Mouse (Mus musculus) G1E (cell line): ENCODE measurements around the gene Jarid2. TPM values are rescaled to one million over a fixed set of nuclear protein-coding genes. Genes with fewer than 3 reads are reported as not detected.
A peak's percentile ranks its signal among the peaks of the same experiment; 100 is the strongest.

Experiments used
- ATAC-seq: 2 replicates; pipeline ENCODE4 v1.8.0; 2016; ENCODE audit warnings: mild to moderate bottlenecking; ENCODE audit not compliant: insufficient number of reproducible peaks, poor library complexity, low FRiP score, severe bottlenecking; ENCODE audit errors: extremely low read depth
- DNase-seq: peaks from one replicate; pipeline ENCODE4 v3.0.0; 2012; ENCODE audit warnings: low spot score
- H3K27me3 ChIP-seq: 2 replicates; pipeline ENCODE4 v1.6.1; 2012; ENCODE audit warnings: mild to moderate bottlenecking, low read length, inconsistent platforms; ENCODE audit not compliant: insufficient read depth
- H3K36me3 ChIP-seq: replicated peaks from 2 replicates; pipeline ENCODE3; 2012; ENCODE audit warnings: mild to moderate bottlenecking, inconsistent platforms
- H3K4me1 ChIP-seq: 2 replicates; pipeline ENCODE4 v1.6.1; 2012; ENCODE audit warnings: low read depth, low read length, inconsistent platforms, mixed read lengths; ENCODE audit not compliant: insufficient read depth
- H3K4me3 ChIP-seq: 2 replicates; pipeline ENCODE4 v1.5.1; 2012; ENCODE audit warnings: low read depth, mild to moderate bottlenecking, inconsistent platforms, low read length, moderate library complexity, mixed read lengths
- H3K9me3 ChIP-seq: replicated peaks from 2 replicates; pipeline ENCODE4 v1.6.1; 2012; ENCODE audit warnings: inconsistent platforms
- CTCF ChIP-seq: IDR thresholded peaks from 2 replicates; pipeline ENCODE4 v1.5.1; 2012; ENCODE audit warnings: low read depth, low read length, inconsistent platforms, mixed read lengths
- GATA1 ChIP-seq: IDR thresholded peaks from 2 replicates; pipeline ENCODE4 v1.6.1; 2012; ENCODE audit warnings: borderline replicate concordance, low read length, inconsistent platforms, mixed read lengths
- GATA2 ChIP-seq: IDR thresholded peaks from 2 replicates; pipeline ENCODE4 v1.6.1; 2012; ENCODE audit warnings: low read depth, low read length, inconsistent platforms, borderline replicate concordance
- POLR2AphosphoS5 ChIP-seq: IDR thresholded peaks from 2 replicates; pipeline ENCODE4 v1.6.1; 2012; ENCODE audit warnings: low read depth, low read length, inconsistent platforms; ENCODE audit not compliant: insufficient replicate concordance
- TAL1 ChIP-seq: conservative IDR thresholded peaks from 2 replicates; pipeline ENCODE4 v1.6.1; 2012; ENCODE audit warnings: low read depth, low read length, inconsistent platforms, mixed read lengths
- polyA plus RNA-seq: library from polyadenylated mRNA; stranded (reverse); fragments of >175 nt; gene quantifications from 2 replicates; pipeline ENCODE4 v1.2.3, GENCODE M21; 2012
- total RNA-seq, 2 experiments: library from RNA; stranded (forward) in 1 of 2; stranded (reverse) in 1 of 2; fragments of 200-1000 nt in 1 of 2; fragments of >200 nt in 1 of 2; fragmentation: Nextera tagmentation in 1 of 2; gene quantifications; 2 replicates each; pipeline ENCODE4 v1.2.3; 2014 to 2017

Gene Jarid2
- total and polyA plus RNA-seq, 3 experiments, result 29.9 to 93.6 (median 42.3) TPM

DNA sequence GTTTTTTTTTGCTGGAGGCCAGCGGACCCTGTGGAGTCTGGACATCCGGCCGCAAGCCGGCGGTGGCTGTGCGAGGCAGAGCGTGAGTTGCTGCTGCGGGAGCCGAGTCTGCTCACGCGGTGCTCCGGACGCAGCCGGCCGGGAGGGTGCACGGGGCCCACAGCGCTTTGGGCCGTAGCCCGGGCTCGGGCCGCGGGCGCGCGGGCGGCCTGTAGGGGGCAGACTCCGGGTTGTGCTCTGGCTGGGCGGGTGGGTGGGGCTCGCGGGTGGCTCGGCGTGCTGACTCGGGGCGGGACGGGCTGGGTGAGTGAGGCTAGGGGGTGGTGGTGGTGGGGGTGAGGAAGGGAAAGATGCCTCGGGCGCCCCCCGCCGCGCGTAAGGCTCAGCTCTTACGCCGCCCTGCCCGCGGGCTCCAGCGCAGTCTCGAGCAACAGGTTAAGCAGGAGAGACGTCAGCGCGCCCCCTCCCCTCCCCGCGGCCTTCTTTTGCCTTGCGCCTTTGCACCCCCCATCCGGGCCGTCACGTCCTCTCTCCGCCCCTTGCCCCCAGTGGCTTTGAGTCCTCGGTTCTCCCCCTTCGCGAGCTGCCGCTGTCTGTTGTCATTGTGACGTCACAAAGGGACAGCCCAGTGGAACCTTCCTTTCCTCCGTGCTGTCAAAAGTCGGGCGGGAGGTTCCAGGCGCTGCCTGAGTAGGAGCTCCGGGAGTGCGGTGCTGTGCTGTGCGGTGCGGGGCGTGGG is 4.3 kb downstream of the Jarid2 start:
- Histone ChIP-seq H3K27me3 (no peaks in the 10 kb centered on the region), H3K4me1 (peaks cover 37% of the 10 kb centered on the region), H3K9me3 (no peaks in the 10 kb centered on the region), H3K4me3 (peak overlapping the region; percentile 86), H3K36me3 (peaks cover 19% of the 10 kb centered on the region)
- peak; percentile 82 for DNase-seq
- ATAC-seq, result peak; percentile 16; the same call in 1 of the 2 replicates
- TF ChIP-seq TAL1 (no peak), GATA1 (no peak), GATA2 (no peak), CTCF (0 out of 2 replicates have a peak, but pooled peaks have one; percentile 3)

DNA sequence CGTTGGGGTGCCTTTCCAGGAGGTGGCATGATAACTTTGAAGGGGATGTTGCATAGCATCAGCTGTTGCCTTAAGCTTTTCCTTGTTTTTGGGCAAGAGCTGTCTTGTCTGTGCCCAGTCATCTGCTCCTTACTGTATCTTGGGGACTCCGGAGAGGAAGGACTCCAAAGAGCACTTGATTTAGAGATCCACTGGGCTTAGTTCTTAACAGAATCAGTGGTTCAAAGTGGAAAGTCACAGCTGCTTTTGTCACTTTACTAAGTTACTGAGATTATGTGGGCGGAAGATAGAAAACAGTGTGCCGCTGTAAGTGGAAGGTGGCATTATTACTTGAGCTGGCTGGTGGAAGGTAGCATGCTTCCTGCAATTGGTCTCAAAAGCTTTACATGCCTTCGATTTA is 5.2 kb downstream of the Jarid2 start:
- no peak for TF ChIP-seq TAL1
- TF ChIP-seq POLR2AphosphoS5, result no peak
- no peak for TF ChIP-seq CTCF
- TF ChIP-seq GATA2, result no peak
- TF ChIP-seq GATA1, result no peak
- ATAC-seq (no peak), DNase-seq (no peak)
- no peaks in the 10 kb centered on the region for H3K9me3 ChIP-seq
- peaks cover 27% of the 10 kb centered on the region for H3K36me3 ChIP-seq
- no peaks in the 10 kb centered on the region for H3K27me3 ChIP-seq
- H3K4me3 ChIP-seq, result no peak overlapping the region; the same call in 1 of the 2 replicates
- peaks cover 29% of the 10 kb centered on the region for H3K4me1 ChIP-seq

DNA sequence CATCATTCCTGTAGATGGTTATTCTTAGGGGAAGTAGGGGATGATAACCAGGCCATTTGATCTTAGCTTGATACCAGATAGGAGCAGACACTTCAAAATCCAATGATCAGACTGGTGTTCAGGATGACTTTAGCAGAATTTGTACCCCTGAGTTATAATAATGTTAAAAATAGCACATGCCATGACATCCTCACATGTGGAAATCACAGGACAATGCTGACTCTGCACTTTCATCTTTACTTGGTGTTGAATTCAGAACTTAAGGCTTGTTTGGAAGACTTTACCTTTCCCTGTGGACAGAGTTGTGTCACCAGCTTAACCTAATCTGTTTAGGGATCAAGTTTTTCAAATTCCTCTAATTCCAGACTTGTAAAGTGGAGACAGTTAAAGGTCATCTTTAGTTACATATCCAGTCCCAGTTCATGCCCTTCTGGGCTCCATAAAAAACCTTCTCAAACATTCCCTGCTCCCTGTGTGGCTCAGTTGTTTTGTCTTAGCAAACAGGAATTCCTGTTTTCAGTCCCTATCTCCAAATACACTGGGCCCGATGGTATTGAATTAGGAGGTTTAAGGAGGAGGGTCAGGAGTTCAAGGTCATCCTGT is 5.9 kb downstream of the Jarid2 start:
- Histone ChIP-seq H3K36me3 (peaks cover 33% of the 10 kb centered on the region), H3K27me3 (no peaks in the 10 kb centered on the region), H3K4me3 (no peak overlapping the region), H3K9me3 (no peaks in the 10 kb centered on the region), H3K4me1 (peaks cover 29% of the 10 kb centered on the region)
- no peak for TF ChIP-seq GATA2
- ATAC-seq (no peak), DNase-seq (no peak)

- Histone ChIP-seq H3K9me3 (no peaks in the 10 kb centered on the region), H3K4me3 (no peak overlapping the region), H3K27me3 (no peaks in the 10 kb centered on the region), H3K4me1 (peaks cover 30% of the 10 kb centered on the region), H3K36me3 (peaks cover 46% of the 10 kb centered on the region)
- ATAC-seq (no peak), DNase-seq (no peak)
- TF ChIP-seq GATA2 (no peak), POLR2AphosphoS5 (no peak), GATA1 (no peak), CTCF (no peak), TAL1 (no peak)
These were observed 8.0 kb downstream of the Jarid2 start for GRCm38 (mm10) chr13:44737297-44737696.

- no peak for ATAC-seq
- TF ChIP-seq CTCF (no peak), GATA1 (no peak), TAL1 (no peak), GATA2 (no peak), POLR2AphosphoS5 (no peak)
These were observed 22.5 kb downstream of the Jarid2 start for GRCm38 (mm10) chr13:44751780-44752179.

GRCm38 (mm10) chr13:44753206-44753605 is 23.9 kb downstream of the Jarid2 start:
- ATAC-seq, result no peak
- 0 out of 2 replicates have a peak, but pooled peaks cover 3% of the 10 kb centered on the region for H3K4me1 ChIP-seq

More at GRCm38 (mm10) chr13:44751780-44752179, 22.5 kb downstream of the Jarid2 start:
- no peak for DNase-seq
- H3K36me3 ChIP-seq, result peaks cover 49% of the 10 kb centered on the region
- H3K4me1 ChIP-seq, result peaks cover 8% of the 10 kb centered on the region; the same call in 1 of the 2 replicates
- no peak overlapping the region for H3K4me3 ChIP-seq
- H3K27me3 ChIP-seq, result no peaks in the 10 kb centered on the region
- no peaks in the 10 kb centered on the region for H3K9me3 ChIP-seq

More at GRCm38 (mm10) chr13:44753206-44753605, 23.9 kb downstream of the Jarid2 start:
- H3K27me3 ChIP-seq, result no peaks in the 10 kb centered on the region
- H3K36me3 ChIP-seq, result peaks cover 44% of the 10 kb centered on the region
- TF ChIP-seq GATA1 (no peak), TAL1 (no peak), POLR2AphosphoS5 (no peak), GATA2 (no peak), CTCF (no peak)
- no peaks in the 10 kb centered on the region for H3K9me3 ChIP-seq
- DNase-seq, result no peak
- no peak overlapping the region for H3K4me3 ChIP-seq
